Mouse (Mus musculus) right cerebral cortex, postnatal 10 days (tissue): Measurements from ENCODE around the gene Tns3.

Experiments used
- DNase-seq, 2 experiments: peaks; one replicate each; pipeline ENCODE4 v3.0.0; 2021; ENCODE audit warnings: low spot score in 2 of 2

Gene Tns3

GRCm38 (mm10) chr11:8664393-8664743, at the start of gene Tns3:
TSS of gene Tns3 (minus strand) at chr11:8664535.
- DNase-seq, result peak in 1 of 2 experiments; percentile 58

DNA sequence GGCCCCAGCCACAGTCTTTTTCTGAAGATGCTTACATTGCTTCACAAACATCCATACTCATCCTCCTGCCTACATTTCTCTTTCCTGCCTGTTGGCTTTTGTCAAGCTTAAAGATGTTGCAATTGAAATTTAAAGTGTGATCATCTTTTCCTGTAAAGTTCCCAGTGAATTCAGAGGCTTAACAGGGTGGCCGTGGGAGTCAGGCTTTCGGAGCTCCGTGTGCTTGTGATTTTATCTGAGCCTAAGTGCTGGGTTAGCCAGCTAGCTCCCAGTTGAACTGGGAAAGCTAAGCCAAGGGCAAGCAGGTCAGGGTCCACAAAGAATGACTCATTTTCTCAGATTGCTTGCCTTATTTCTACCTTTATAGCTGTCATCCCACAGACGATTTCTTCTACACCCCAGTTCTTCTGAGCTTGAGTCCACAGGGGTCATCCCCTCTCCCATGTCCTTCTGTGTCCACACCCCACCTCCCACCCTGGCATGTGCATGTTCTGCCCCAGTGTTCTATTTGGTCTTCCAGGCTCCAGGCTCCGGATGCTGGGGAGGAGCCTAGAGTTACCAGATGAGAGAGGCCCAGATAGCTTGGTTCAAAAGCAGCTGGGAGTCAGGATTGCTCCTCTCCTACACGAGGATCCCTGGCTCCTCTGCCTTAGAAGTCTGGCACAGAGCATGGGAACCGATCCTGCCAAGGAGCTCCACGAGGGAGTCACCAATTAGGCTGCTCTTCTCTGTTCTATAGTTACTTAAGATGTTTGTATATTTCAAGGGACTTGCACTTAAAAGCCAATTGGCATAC, 42.1 kb upstream of the Tns3 start:
- DNase-seq, result no peak

DNA sequence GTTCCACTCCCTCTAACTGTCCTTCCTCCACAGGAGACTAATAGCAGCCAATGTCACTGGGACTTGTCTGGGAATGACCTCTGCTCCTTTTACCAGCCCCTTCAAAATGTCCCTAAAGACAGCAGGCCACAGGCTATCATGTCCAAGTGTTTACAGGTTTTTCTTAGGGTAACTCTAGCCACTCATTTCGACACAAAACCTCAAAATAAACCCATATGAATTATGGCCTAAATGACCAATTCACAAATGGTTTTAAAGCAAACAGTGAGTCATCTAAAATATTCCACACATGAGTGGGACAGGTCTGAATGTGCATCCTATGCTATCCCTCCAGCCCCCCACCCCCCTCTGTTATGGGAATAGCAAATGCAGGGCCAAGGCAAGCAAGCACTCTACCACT, 40.8 kb upstream of the Tns3 start:
- no peak for DNase-seq

GRCm38 (mm10) chr11:8703876-8704275, 39.5 kb upstream of the Tns3 start:
- no peak for DNase-seq

- no peak for DNase-seq
These were observed 38.2 kb upstream of the Tns3 start for GRCm38 (mm10) chr11:8702532-8702886.

GRCm38 (mm10) chr11:8701845-8702531, 37.7 kb upstream of the Tns3 start:
- DNase-seq, result no peak

DNA sequence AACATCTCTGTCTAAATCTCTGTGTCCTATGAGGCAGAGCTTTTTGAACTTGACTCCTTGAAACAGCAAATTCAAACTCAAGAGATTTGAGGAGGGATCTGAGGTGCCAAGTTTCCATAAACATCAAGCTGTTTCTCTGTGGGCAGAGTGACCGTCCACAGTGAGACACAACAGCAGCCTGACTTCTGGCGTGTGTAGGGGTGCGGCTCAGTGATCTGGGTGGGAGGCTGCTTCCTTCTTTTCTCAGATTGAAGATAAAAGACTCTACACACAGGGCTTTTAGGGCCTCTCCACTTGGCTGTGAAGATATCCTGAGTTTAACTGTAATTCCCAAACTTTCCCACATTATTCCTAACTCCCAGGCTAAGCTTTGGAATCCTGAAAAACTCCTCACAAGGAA, 37.1 kb upstream of the Tns3 start:
- no peak for DNase-seq

DNA sequence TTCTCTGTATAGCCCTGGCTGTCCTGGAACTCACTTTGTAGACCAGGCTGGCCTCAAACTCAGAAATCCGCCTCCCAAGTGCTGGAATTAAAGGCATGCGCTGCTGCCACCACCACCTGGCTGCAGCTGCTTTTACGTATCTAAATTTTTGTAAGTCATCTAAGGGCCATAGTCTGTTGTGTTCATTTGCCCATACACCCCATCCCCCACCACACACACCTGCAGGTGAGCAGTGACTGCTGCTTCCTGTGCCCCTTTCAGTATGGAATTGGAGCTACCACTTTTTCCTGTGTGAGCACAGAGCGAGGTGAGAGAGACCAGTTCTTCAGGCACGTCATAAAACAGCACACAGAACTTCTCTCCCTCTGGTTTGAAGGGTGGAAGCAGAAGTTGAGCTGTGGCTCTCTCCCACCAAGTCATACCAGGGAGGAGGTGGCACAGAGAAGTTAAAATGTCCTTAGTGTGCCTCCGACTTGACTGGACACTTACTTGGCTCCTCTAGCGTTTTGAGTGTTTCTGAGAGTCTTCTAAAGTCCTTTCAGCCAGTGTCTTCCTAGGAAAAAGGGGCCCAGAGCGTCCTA, 36.4 kb upstream of the Tns3 start:
- DNase-seq, result no peak

DNA sequence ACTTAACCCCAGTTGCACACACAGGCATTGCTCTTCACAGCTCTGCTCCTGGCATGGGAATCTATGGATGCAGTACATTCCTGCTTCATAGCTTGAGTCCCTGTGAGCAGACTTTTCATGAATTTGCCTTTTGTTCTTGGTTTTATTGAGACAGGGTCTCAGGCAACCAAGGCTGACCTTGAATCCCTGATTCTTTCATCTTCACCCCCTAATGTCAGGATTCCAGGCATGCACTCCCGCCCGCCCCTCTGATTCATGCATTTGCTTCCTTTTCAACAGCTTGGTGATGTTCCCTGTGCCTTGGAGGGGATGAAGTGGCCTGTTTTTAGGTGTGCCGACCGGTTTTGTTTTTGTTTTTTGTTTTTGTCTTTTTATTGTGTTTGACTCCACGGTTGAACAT, 35.4 kb upstream of the Tns3 start:
- no peak for DNase-seq

DNA sequence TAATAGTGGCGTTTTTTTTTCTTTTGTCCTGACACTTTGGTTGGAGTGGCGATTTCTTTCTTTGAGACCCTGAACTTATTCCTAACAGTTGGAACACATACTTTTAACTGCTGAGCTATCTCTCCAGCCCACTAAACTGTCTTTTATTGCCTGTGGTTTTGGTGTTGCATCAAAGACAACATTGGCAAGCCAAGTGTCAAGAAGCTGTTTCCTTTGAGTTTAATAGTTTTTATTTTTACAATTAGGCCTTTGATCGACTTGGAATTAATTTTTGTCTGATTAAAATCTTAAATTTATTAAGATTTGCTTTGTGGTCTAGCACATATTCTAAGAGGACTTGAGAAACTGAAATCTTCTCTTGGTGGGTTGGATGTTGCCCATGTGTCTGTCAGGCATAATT, 33.3 kb upstream of the Tns3 start:
- no peak for DNase-seq

GRCm38 (mm10) chr11:8694096-8694495, 29.8 kb upstream of the Tns3 start:
- no peak for DNase-seq

GRCm38 (mm10) chr11:8692536-8693471, 28.5 kb upstream of the Tns3 start:
- no peak for DNase-seq

DNA sequence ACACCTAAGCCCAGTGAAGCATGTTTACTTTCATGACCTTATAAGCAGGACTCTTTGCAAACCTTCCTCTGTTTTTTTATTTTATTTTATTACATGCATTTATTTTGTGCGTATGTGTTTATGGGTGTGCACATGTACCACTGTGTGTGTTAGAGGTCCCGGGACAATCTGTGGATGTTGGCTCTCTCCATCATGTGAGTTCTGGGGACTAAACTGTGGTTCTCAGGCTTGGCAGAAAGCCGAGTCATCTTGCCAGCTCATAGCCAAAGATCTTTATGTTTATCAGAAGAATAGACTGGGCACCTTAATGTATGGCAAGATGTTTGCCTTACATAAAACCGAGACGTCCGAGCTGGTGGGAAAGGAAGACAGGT, 27.8 kb upstream of the Tns3 start:
- no peak for DNase-seq

DNA sequence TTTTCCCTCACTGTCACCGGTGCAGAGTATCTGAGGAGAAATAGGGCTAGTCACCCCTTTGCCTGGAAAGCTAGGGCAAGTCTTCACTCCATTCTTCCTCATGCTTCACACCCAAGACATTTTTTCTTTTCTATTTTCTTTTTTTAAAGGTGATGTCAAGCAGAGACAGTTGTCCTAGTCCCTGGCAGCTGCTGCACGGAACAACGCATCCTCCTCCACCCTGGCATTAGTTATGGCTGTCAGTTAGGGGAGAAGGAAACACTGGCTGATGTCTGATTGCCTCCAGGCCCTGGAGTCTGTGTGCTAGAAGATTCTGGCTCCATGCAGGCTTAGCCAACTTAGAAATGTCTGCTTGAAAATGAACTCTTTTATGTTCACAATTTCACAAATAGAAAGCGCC, 27.3 kb upstream of the Tns3 start:
- no peak for DNase-seq

DNA sequence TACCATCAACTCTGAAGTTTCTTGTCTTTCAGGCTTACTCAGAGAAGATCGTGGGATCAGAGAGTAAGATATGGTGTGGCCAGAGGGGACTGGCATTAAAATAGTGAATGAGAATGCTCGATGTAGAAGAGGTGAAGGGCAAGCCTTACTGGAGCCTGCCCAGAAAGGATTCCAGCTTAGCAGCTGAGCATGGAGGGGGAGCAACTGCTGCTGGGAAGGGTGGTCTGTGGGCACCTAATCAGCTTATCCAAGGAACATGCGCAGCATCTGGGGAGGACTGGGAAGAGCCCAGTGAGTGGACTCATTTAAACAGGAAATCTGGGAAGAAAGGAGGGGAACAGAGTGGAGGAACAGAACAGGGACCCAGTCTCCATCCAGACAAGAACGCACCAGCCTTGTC, 26.3 kb upstream of the Tns3 start:
- DNase-seq, result no peak

GRCm38 (mm10) chr11:8689515-8689914, 25.2 kb upstream of the Tns3 start:
- peak in 1 of 2 experiments; percentile 51 for DNase-seq

DNA sequence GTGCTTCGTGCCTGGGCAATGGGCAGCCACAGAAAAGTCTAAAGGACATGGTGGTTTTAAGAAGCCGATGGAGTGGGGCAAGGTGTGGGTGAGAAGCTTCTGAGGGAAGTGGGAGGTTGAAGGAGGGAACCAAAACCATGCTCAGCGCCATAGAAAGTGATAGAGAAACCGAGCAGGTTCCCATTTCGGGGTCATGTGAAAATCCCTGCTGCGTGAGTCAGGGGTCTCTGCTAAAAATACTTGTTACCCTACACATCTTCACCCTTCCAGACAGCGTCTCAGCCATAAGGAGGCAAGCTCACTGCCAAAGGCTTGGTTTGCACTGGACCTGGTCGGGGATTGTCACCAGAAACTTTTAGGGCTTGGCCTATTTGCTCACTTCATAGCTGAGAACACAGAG, 24.6 kb upstream of the Tns3 start:
- no peak for DNase-seq

DNA sequence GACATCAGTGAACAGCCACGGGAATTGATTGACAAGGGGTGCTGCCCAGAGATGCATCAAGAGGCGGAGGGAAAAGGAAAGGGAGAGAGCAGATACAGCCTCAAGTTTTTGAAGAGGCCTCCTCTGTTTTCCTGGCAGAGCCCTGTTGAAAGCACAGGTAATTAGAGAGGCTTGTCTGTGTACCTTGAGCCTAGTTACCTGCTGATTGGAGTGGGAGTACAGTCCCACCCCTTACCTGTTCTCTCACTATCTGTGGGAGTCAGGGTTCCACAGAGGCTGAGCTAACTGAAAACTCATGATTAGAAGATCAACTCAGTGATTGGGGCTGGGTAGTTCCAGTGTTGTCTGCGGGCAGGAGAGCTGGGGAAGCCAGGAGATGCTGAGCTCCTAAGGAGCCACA, 22.2 kb upstream of the Tns3 start:
- no peak for DNase-seq

DNA sequence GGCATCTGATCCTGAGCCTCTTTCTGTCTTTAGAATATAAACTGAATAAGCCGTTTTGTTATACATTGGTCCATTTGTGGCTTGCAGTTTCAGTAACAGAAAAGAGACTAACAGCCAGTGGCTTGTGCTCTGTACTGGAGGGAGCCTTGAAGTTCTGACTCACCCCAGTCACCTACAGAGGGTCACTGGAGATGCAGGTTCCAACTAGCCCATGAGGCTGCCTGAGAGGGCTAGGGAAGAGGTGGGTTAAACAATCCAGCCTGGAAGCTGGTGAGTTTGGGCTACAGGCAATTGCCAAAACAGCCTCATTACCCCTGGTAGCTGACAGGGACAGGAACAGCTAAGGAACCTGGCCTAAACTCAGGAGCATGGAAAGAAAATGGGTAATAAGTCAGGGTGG, 21.7 kb upstream of the Tns3 start:
- no peak for DNase-seq

GRCm38 (mm10) chr11:8685195-8685594, 20.9 kb upstream of the Tns3 start:
- no peak for DNase-seq

- no peak for DNase-seq
These were observed 19.9 kb upstream of the Tns3 start for GRCm38 (mm10) chr11:8684262-8684661.

DNA sequence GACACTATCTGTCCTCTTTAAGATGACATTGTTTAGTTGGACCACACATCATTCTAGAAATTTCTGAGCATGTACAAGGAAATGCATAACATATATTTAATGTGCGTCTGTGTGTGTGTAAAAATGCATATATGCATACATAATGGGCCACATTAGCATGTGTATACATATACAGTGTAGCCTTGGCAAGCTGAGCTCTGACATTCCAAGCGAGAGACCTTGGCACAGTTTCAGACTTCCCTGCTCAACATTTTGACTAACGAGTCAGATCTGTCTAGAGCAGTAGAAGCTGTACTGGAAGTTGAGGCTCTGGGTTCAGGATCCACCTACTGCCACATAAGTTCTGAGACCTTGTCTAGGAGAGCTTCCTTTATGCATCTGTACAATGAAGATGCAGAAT, 17.0 kb upstream of the Tns3 start:
- no peak for DNase-seq
